Mouse (Mus musculus): ENCODE data around the gene Ccdc85c. TPM values are rescaled to one million over a fixed set of nuclear protein-coding genes. Genes with fewer than 3 reads are reported as not detected.

The Ccdc85c gene
- total and polyA plus RNA-seq, 3 experiments = 14.0 to 32.4 (median 15.2) TPM

GRCm38 (mm10) chr12:108234832-108235602 is 40.2 kb downstream of the Ccdc85c start:
- in situ Hi-C loops (cut with MboI; ENCODE audit: low pct_ligation_motif_present, low pct_unique_long_range_greater_than_20kb, low sequenced_read_pairs) (loop anchor here (5.0 kb wide), 1 partner anchor 37 kb away; no protein-coding TSS in a partner anchor), dilution Hi-C loops (cut with MboI; ENCODE audit: extremely low pct_ligation_motif_present, extremely low pct_unique_long_range_greater_than_20kb, low sequenced_read_pairs) (no loop called here)
- Histone ChIP-seq H3K27me3 (replicated peaks) (no peaks in the 10 kb centered on the region), H3K4me2 (ENCODE audit: insufficient read depth, low read depth, poor library complexity, severe bottlenecking) (no peak overlapping the region), H3K36me3 (replicated peaks in 1 of 2; ENCODE audit: control insufficient read depth in 1 of 2, insufficient read depth in 1 of 2, low read length in 1 of 2) (peaks cover 0 to 18% of the 10 kb centered on the region in 2 experiments), H3K4me1 (ENCODE audit: control insufficient read depth in 1 of 2, insufficient read depth in 2 of 2) (peaks cover 10 to 90% of the 10 kb centered on the region in 2 experiments), H3K4me3 (replicated peaks in 1 of 3; ENCODE audit: low read depth in 2 of 3, low read length in 2 of 3, poor library complexity in 1 of 3) (no peak overlapping the region), H3K9me3 (replicated peaks; ENCODE audit: low read length) (no peaks in the 10 kb centered on the region), H3K9ac (ENCODE audit: insufficient read depth, low read depth) (no peak overlapping the region), H3K27ac (ENCODE audit: insufficient read depth, low read depth) (no peak overlapping the region), H3K79me2 (replicated peaks; ENCODE audit: control insufficient read depth, extremely low read depth, insufficient read depth, poor library complexity, severe bottlenecking) (no peaks in the 10 kb centered on the region)
- no peak for TF ChIP-seq SIN3A (IDR thresholded peaks at IDR 0.05; ENCODE audit: low read length)
- TF ChIP-seq PAX5 (IDR thresholded peaks at IDR 0.05; ENCODE audit: low read length) = no peak
- no peak for TF ChIP-seq MYC (IDR thresholded peaks at IDR 0.05; ENCODE audit: low read depth, low read length)
- no peak for TF ChIP-seq UBTF (IDR thresholded peaks at IDR 0.05; ENCODE audit: low read depth, low read length)
- no peak for TF ChIP-seq E2F4 (IDR thresholded peaks at IDR 0.05; ENCODE audit: insufficient replicate concordance, low read depth, low read length)
- no peak for TF ChIP-seq USF2 (conservative IDR thresholded peaks at IDR 0.05; ENCODE audit: low read depth, low read length)
- TF ChIP-seq RCOR1 (conservative IDR thresholded peaks at IDR 0.05; ENCODE audit: low read depth, low read length) = no peak
- no peak for TF ChIP-seq ZC3H11A (IDR thresholded peaks at IDR 0.05; ENCODE audit: low read depth, low read length)
- no peak for TF ChIP-seq SMC3 (IDR thresholded peaks at IDR 0.05; ENCODE audit: low read depth, low read length)
- no peak for TF ChIP-seq ZKSCAN1 (IDR thresholded peaks at IDR 0.05; ENCODE audit: borderline replicate concordance, low read depth, low read length)
- no peak for DNase-seq (ENCODE audit: extremely low read depth)

DNA sequence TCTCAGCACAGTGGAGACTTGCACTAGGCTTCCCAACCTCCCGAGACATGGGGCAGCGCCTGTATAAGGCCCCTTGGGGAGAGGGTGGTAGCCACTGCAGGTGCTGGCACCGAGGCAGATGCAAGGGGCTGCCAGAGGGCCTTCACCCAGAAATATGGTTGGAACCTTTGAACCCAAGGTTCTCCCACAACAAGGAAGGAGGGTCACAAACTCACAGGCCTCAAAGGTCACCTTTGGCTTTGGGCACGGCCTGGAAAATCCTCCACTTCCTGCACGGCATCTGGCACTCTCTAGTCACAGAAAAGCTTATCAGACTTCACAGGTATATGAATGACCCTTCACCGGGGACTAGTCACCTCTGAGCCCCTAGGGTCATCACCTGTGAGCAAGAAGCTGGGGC is 41.5 kb downstream of the Ccdc85c start:
- no peak overlapping the region for H3K4me3 ChIP-seq (replicated peaks in 1 of 3; ENCODE audit: low read depth in 2 of 3, low read length in 2 of 3, poor library complexity in 1 of 3)
- no peaks in the 10 kb centered on the region for H3K9me3 ChIP-seq (replicated peaks; ENCODE audit: low read length)
- TF ChIP-seq USF2 (conservative IDR thresholded peaks at IDR 0.05; ENCODE audit: low read depth, low read length) (no peak), MAX (IDR thresholded peaks at IDR 0.05; ENCODE audit: low read length) (no peak), KAT2A (IDR thresholded peaks at IDR 0.05; ENCODE audit: insufficient replicate concordance, low read length) (no peak), MEF2A (IDR thresholded peaks at IDR 0.05; ENCODE audit: borderline replicate concordance, low read depth, low read length) (no peak)
- H3K27ac ChIP-seq (ENCODE audit: insufficient read depth, low read depth) = no peak overlapping the region
- H3K4me2 ChIP-seq (ENCODE audit: insufficient read depth, low read depth, poor library complexity, severe bottlenecking) = no peak overlapping the region
- H3K9ac ChIP-seq (ENCODE audit: insufficient read depth, low read depth) = no peak overlapping the region
- H3K4me1 ChIP-seq (ENCODE audit: control insufficient read depth in 1 of 2, insufficient read depth in 2 of 2) = peaks cover 3 to 83% of the 10 kb centered on the region in 2 experiments
- dilution Hi-C loops (cut with MboI; ENCODE audit: extremely low pct_ligation_motif_present, extremely low pct_unique_long_range_greater_than_20kb, low sequenced_read_pairs) (no loop called here), in situ Hi-C loops (cut with MboI; ENCODE audit: low pct_ligation_motif_present, low pct_unique_long_range_greater_than_20kb, low sequenced_read_pairs) (no loop called here)
- H3K79me2 ChIP-seq (replicated peaks; ENCODE audit: control insufficient read depth, extremely low read depth, insufficient read depth, poor library complexity, severe bottlenecking) = no peaks in the 10 kb centered on the region
- no peaks in the 10 kb centered on the region for H3K27me3 ChIP-seq (replicated peaks)
- no peak for DNase-seq (ENCODE audit: extremely low read depth)
- H3K36me3 ChIP-seq (replicated peaks in 1 of 2; ENCODE audit: control insufficient read depth in 1 of 2, insufficient read depth in 1 of 2, low read length in 1 of 2) = peaks cover 0 to 28% of the 10 kb centered on the region in 2 experiments

Measured in CH12.LX (cell line).